Mouse (Mus musculus) intestine, embryonic 14.5 days (tissue): Measurements from ENCODE around the gene Col2a1. TPM values are rescaled to one million over a fixed set of nuclear protein-coding genes. Genes with fewer than 3 reads are reported as not detected.

Experiments used
- ATAC-seq: fragments of 200-750 bp; cut with Nextera tagmentation; replicated peaks from 2 replicates; pipeline ENCODE4 v1.8.0; 2017; ENCODE audit warnings: low read depth, moderate number of reproducible peaks, moderate TSS enrichment, moderate library complexity; ENCODE audit not compliant: low FRiP score, low TSS enrichment
- DNase-seq: peaks from one replicate; pipeline ENCODE4 v3.0.0-alpha.2; 2018; ENCODE audit warnings: low spot score
- H3K27ac ChIP-seq: fragments of 300-500 bp; sonication (generic); 2 replicates; pipeline ENCODE4 v1.5.1; 2014; ENCODE audit warnings: low read depth, mild to moderate bottlenecking, control low read depth
- H3K27me3 ChIP-seq: fragments of 300-500 bp; sonication (generic); replicated peaks from 2 replicates; pipeline ENCODE4 v1.6.1; 2014; ENCODE audit warnings: low read length, control low read depth; ENCODE audit not compliant: control insufficient read depth, insufficient read depth
- H3K36me3 ChIP-seq: fragments of 300-500 bp; sonication (generic); 2 replicates; pipeline ENCODE4 v1.6.1; 2014; ENCODE audit warnings: low read length, control low read depth; ENCODE audit not compliant: control insufficient read depth, insufficient read depth
- H3K4me1 ChIP-seq: fragments of 300-500 bp; sonication (generic); replicated peaks from 2 replicates; pipeline ENCODE4 v1.6.1; 2014; ENCODE audit warnings: low read length, control low read depth, mixed read lengths; ENCODE audit not compliant: control insufficient read depth, insufficient read depth
- H3K4me2 ChIP-seq: fragments of 300-500 bp; sonication (generic); 2 replicates; pipeline ENCODE4 v1.6.1; 2014; ENCODE audit warnings: low read length
- H3K4me3 ChIP-seq: fragments of 300-500 bp; sonication (generic); 2 replicates; pipeline ENCODE4 v1.5.1; 2014; ENCODE audit warnings: low read depth, low read length, control low read depth, mixed read lengths
- H3K9ac ChIP-seq: fragments of 300-500 bp; sonication (generic); 2 replicates; pipeline ENCODE4 v1.6.1; 2014; ENCODE audit warnings: mild to moderate bottlenecking, low read length
- H3K9me3 ChIP-seq: fragments of 300-500 bp; sonication (generic); 2 replicates; pipeline ENCODE4 v1.6.1; 2016; ENCODE audit warnings: low read length, control low read depth; ENCODE audit not compliant: control insufficient read depth
- WGBS: fragments of 180-500 bp; shearing (Covaris S2); extraction: QIAGEN DNeasy Blood & Tissue Kit; methylation state at CpG from one replicate; pipeline ENCODE4 v1.1.7; 2014; 5-methylcytosine and 5-hydroxymethylcytosine counted together
- polyA plus RNA-seq: library from polyadenylated mRNA; unstranded; fragments of >200 nt; fragmentation: Nextera tagmentation; extraction: Ambion mirVana; gene quantifications from 2 replicates; pipeline ENCODE4 v1.2.1, GENCODE M21; 2014

Gene Col2a1
- polyA plus RNA-seq, 1 experiment from 2014 or later = 4.5 TPM

DNA sequence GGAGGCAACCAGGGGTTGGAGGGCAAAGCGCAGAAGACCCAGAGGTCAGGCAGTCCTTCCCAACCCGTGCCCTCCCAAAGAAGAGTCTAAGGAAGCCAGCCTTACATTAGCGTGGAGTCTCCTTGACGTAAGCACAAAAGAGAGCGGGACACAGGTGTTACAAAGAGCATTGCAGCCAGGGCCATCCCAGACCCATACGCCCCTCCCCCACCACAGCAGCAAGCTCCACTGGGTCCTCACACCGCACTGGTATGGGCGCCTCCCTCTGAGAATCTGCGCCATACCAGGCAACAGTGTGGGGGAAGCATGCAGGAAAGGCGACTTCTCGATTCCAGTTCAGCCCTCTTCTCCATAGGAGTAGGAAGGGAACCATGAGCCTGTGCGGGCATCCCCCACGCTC, 4.9 kb downstream of the Col2a1 start:
- Histone ChIP-seq H3K36me3 (no peaks in the 10 kb centered on the region), H3K27ac (no peak overlapping the region), H3K4me2 (no peak overlapping the region), H3K9me3 (no peaks in the 10 kb centered on the region), H3K4me1 (peaks cover 32% of the 10 kb centered on the region), H3K4me3 (no peak overlapping the region), H3K9ac (no peak overlapping the region), H3K27me3 (peaks cover 68% of the 10 kb centered on the region)
- ATAC-seq (no peak), DNase-seq (no peak)
- WGBS = 15% methylated on average over 13 of the region's 13 CpGs

DNA sequence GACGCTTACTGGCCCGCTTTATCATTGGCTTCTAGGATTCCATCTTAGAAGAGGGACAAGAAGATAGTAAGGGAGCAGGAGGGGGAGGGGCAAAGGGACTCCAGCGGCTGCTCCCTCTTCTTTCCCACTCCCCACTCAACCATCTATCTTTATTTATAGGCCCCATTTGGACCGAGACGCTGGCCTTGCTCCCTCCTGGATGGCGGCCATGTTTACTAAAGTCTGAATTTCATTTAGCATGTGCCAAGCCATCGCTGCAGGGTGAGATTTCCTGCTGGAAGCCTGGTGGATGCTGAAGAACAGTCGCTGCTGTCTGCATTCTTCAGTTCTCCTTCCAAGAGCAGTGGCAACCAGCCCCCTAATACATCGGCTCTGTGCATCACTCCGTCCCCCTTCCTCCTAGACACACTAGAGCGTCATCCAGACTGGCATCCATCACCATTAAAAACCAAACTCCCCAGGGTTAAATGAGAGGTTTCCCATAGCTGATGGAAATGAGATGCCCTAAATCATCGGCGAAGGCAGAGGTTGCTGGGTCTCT, 7.7 kb downstream of the Col2a1 start:
- DNase-seq (no peak), ATAC-seq (no peak)
- no peak overlapping the region for H3K9ac ChIP-seq
- H3K4me1 ChIP-seq = peaks cover 17% of the 10 kb centered on the region
- no peaks in the 10 kb centered on the region for H3K36me3 ChIP-seq
- no peaks in the 10 kb centered on the region for H3K9me3 ChIP-seq
- no peak overlapping the region for H3K4me2 ChIP-seq
- H3K4me3 ChIP-seq = no peak overlapping the region
- WGBS = 64% methylated on average over 13 of the region's 13 CpGs
- H3K27me3 ChIP-seq = peaks cover 40% of the 10 kb centered on the region
- no peak overlapping the region for H3K27ac ChIP-seq

DNA sequence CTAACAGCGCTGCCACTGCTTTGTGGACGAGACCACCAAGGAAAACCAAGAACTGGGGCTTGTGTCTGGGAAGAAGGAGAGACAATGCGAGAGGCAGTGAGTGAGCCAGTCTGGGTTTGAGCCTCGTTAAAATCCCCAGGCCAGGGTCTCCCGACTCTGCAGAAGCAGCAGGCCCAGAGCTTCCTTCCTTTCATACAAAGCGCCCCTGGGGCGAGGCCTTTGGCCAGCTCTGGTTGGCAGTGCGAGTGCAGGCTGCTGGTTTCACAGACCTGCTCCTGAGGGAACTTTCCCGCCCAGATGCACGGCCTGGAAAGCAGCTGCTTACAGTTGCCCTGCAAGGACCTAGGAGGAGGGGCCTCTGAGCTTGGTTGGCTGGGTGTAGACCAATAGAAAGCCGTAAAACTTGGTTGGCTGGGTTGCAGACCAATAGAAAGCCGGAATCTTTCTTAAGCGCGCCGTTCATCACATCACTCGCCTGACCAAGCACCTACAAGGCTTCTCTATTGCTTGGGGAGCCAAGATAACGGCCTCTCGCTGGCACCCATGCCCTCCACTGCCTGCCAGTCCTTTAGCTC, 11.7 kb downstream of the Col2a1 start:
- H3K27me3 ChIP-seq = 0 out of 2 replicates have a peak, but pooled peaks cover under 1% of the 10 kb centered on the region
- H3K4me2 ChIP-seq = peak overlapping the region; percentile 46
- H3K9ac ChIP-seq = peak overlapping the region; percentile 27
- DNase-seq (peak; percentile 89), ATAC-seq (peak; percentile 94)
- 8% methylated on average over 18 of the region's 18 CpGs for WGBS
- peaks cover 20% of the 10 kb centered on the region for H3K4me1 ChIP-seq
- H3K9me3 ChIP-seq = no peaks in the 10 kb centered on the region
- peak overlapping the region; percentile 21; the same call in 1 of the 2 replicates for H3K4me3 ChIP-seq
- peak overlapping the region; percentile 74 for H3K27ac ChIP-seq
- no peaks in the 10 kb centered on the region for H3K36me3 ChIP-seq

- no peaks in the 10 kb centered on the region for H3K36me3 ChIP-seq
- ATAC-seq (no peak), DNase-seq (no peak)
- 0 out of 2 replicates have a peak overlapping the region, but pooled peaks have one; percentile 46 for H3K4me2 ChIP-seq
- peaks cover 20% of the 10 kb centered on the region for H3K4me1 ChIP-seq
- H3K9ac ChIP-seq = peak overlapping the region; percentile 27
- no peaks in the 10 kb centered on the region for H3K9me3 ChIP-seq
- 50% methylated on average over 13 of the region's 13 CpGs for WGBS
- H3K27me3 ChIP-seq = no peaks in the 10 kb centered on the region
- peak overlapping the region; percentile 74 for H3K27ac ChIP-seq
- no peak overlapping the region for H3K4me3 ChIP-seq
These were observed 12.3 kb downstream of the Col2a1 start for GRCm38 (mm10) chr15:97992027-97992711.

GRCm38 (mm10) chr15:97991285-97991895, 13.1 kb downstream of the Col2a1 start:
- WGBS = 37% methylated on average over 12 of the region's 12 CpGs
- H3K9me3 ChIP-seq = no peaks in the 10 kb centered on the region
- no peak overlapping the region for H3K4me3 ChIP-seq
- no peaks in the 10 kb centered on the region for H3K27me3 ChIP-seq
- no peak overlapping the region for H3K4me2 ChIP-seq
- no peak overlapping the region for H3K9ac ChIP-seq
- H3K36me3 ChIP-seq = no peaks in the 10 kb centered on the region
- DNase-seq (no peak), ATAC-seq (no peak)
- H3K4me1 ChIP-seq = peaks cover 20% of the 10 kb centered on the region
- H3K27ac ChIP-seq = no peak overlapping the region

GRCm38 (mm10) chr15:97990721-97991120, 13.8 kb downstream of the Col2a1 start:
- ATAC-seq (no peak), DNase-seq (no peak)
- Histone ChIP-seq H3K27ac (no peak overlapping the region), H3K27me3 (no peaks in the 10 kb centered on the region), H3K36me3 (no peaks in the 10 kb centered on the region), H3K4me1 (peaks cover 20% of the 10 kb centered on the region), H3K9ac (no peak overlapping the region), H3K4me3 (no peak overlapping the region), H3K9me3 (no peaks in the 10 kb centered on the region), H3K4me2 (no peak overlapping the region)
- 26% methylated on average over 4 of the region's 4 CpGs for WGBS

DNA sequence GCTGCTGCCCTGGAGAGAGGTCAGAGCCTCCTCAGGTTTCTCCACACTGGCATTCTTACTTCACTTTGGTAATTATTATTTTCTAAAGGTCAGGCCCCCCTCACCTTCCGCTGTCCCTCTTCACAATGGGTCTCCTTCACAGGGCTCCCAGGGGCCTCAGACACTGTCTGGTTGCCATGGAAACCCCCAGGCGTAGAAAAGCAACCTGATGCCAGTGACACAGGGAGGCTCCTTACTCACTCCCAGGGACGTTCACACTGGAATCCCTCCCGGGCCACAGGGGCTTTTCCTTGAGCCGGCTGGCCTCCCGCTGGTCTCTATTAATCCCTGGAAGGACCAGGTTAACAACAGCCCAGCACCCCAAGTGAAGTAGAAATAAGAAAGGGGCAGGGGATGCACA, 14.4 kb downstream of the Col2a1 start:
- Histone ChIP-seq H3K27me3 (no peaks in the 10 kb centered on the region), H3K4me1 (peaks cover 20% of the 10 kb centered on the region), H3K27ac (no peak overlapping the region), H3K36me3 (no peaks in the 10 kb centered on the region), H3K9me3 (no peaks in the 10 kb centered on the region), H3K4me2 (no peak overlapping the region; the same call in 1 of the 2 replicates), H3K4me3 (no peak overlapping the region), H3K9ac (no peak overlapping the region)
- 3% methylated on average over 6 of the region's 6 CpGs for WGBS
- no peak for ATAC-seq
- no peak for DNase-seq

- Histone ChIP-seq H3K36me3 (no peaks in the 10 kb centered on the region), H3K27me3 (no peaks in the 10 kb centered on the region), H3K9me3 (no peaks in the 10 kb centered on the region), H3K4me1 (peaks cover 20% of the 10 kb centered on the region), H3K27ac (no peak overlapping the region; the same call in 1 of the 2 replicates), H3K4me3 (no peak overlapping the region), H3K4me2 (no peak overlapping the region), H3K9ac (no peak overlapping the region)
- DNase-seq = no peak
- 42% methylated on average over 1 of the region's 1 CpGs for WGBS
- ATAC-seq = no peak
These were observed 15.0 kb downstream of the Col2a1 start for GRCm38 (mm10) chr15:97989544-97989943.
